Mouse (Mus musculus) layer of hippocampus, postnatal 25 days (tissue): ENCODE data around the gene Actg2. TPM values are rescaled to one million over a fixed set of nuclear protein-coding genes. Genes with fewer than 3 reads are reported as not detected.

Experiments
- DNase-seq, 2 experiments: peaks; one replicate each; pipeline ENCODE4 v3.0.0; 2022; ENCODE audit warnings: mixed read lengths in 2 of 2, low spot score in 1 of 2; ENCODE audit errors: extremely low spot score in 1 of 2
- total RNA-seq, 2 experiments: library from RNA; stranded (reverse); gene quantifications; 2 replicates each; pipeline ENCODE4 v1.2.3; 2021

Gene Actg2
- total RNA-seq, 2 experiments from 2014 or later = not detected

DNA sequence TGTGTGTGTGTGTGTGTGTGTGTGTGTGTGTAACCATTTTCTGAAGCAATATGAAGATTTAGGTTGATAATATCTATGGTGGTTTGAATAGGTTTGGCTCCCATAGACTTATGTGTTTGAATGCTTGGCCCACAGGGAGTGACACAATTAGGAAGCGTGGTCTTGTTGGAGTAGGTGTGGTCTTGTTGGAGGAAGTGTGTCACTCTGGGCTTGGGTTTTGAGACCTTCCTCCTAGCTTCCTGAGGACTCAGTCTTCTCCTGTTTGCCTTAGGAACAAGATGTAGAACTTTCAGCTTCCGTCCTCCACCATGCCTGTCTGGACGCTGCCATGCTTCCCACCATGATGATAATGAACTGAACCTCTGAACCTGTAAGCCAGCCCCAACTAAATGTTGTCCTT is 17.4 kb downstream of the Actg2 start:
- no peak for DNase-seq

DNA sequence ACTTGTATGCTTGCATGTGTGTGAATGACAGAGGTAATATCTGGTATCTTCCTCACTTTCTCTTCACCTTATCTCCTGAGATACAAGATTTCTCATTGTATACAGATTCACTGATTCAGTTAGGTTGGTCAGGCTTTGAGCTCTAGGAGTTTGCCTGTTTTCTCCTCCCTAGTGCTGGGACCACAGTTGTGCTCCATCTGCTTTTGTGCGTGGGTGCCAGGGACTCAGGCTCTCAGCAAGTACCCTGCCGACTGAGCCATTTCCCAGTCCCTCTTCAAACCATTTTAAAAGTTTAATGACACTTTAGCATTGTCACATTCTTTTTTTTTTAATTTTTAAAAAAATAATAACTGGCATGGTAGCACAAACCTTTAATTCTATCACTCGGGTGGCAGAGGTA is 20.9 kb downstream of the Actg2 start:
- DNase-seq = no peak

DNA sequence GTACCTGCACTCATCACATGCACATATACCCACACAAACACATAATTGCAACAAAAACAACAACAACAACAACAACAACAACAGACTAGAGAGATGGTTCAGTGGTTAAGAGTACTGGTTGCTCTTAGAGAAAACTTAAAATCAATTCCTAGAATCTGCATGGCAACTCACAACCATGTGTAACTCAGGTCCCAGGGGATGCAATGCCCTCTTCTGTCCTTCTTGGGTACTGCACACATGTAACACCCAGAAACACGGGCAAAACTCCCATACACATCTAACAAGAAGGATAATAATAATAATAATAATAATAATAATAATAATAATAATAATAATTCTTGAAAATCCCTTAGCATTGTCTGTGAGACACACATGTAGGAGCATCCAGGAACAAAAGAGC is 23.6 kb downstream of the Actg2 start:
- peak in 1 of 2 experiments; percentile 74 for DNase-seq

DNA sequence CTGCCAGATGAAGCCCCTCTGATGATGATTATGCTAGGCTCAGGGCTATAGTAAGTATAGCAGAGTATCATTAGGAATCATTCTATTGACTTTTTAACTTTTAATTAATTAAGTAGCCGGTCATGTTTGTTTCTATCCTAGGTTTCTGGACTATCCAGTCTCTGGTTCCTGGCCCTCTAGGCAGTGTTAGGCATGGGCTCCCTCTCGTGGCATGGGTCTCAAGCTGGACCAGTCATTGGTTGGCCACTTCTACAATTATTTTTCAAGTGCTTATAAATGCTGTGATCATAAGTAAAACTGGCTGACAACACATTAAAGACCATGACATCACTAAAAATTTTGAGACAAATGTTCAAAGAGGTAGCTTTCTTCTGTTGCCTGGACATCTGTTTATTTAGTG is 25.9 kb downstream of the Actg2 start:
- DNase-seq = no peak

DNA sequence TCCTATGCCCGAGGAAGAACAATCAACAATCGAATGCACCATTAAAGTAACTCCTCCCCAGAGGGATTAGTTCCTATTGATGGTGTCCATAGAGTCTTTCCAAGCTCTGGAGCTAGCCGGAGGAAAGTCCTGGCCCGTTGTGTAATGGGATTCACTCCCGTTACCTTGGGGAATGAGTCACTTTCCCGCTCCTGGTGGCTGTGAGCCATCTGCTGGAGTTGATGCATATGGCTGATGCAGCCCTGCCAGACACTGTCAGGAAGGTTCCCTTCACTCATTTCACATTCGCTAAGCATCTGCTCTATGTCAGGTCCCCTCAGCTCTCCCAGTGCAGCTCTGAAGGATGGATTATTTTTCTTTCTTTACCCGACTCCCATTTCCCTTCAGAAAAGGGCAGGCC is 26.6 kb downstream of the Actg2 start:
- peak in 1 of 2 experiments; percentile 29 for DNase-seq

DNA sequence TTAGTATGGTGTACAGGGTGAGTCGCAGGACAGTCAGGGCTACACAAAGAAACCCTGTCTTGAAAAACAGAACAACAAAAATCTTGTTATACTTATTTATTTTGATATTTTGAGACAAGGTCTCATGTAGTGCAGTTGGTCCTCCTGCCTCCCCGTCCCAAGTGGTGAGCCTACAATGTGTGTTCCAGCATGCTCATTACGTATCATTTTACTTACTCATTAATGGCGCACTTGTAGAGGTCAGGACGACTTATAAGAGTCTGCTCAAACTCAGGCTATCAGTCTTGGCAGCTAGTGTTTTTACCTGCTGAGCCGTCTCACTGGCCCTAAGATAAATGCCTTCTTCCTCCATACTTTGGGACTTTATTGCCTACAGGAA is 28.9 kb downstream of the Actg2 start:
- no peak for DNase-seq

DNA sequence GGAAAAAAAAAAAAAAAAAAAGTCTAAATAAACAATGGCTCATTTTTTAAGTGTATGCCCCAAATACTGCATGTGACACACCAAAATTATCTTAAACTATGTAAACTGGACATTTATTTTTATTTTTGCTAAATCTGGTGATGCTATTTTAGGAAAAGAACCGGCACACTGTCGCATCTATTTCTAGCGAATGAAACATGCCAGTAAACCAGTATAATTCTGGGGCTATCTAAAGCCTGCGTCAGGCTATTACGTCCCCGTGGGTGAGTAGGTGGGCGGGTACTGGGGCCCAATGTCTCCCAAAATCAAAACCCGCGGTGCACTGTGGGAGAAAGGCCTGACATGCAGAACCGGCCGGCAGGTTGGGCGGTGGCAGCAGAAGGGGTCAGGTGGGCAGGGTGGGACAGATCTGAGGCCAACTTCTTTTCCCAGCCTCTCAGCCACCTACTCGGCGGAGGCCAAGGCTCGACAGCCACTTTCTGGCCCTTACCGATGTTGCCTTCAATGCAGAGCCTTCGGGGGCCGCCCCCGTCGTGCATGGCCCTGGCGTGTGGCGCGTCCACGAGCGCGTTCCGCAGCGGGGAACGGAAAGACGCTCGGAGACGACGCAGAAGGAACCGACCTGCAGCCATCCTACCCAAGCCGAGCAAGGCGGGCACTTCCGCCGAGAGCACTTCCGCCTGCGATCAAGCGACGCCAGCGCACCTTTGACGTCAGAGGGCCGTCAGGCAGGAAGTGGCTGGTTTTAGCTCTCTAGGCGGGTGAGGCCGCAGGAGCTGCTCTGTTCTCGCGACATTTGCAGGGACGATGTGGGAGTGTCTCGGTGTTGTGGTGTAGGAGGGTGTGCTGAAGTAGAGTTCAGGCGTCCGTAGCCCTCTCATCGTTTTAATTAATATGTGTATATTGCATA is 29.6 kb downstream of the Actg2 start, which contains the start of gene Dguok:
Gene Dguok, minus strand, starts transcription at position 712 of the 910 bp plus-strand sequence.
- DNase-seq = peak; percentile 91

DNA sequence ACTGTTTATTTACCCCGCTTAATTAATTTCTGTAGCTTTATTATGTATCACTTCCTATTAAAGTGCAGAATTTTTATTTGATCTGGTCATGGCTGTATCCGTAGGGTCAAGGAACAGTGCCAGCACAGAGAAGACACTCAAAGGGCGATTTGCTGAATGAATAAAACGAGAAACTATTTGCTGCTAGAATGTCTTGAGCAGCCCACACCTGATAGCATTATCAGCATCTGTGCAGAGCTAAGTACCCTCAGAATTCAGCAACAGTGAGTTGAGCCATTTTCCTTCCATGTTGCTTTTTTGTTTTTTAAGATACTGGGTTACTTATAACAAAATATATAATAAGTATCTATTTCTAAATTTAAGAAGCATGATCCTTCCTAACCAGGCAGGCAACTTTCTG is 30.5 kb downstream of the Actg2 start:
- no peak for DNase-seq

DNA sequence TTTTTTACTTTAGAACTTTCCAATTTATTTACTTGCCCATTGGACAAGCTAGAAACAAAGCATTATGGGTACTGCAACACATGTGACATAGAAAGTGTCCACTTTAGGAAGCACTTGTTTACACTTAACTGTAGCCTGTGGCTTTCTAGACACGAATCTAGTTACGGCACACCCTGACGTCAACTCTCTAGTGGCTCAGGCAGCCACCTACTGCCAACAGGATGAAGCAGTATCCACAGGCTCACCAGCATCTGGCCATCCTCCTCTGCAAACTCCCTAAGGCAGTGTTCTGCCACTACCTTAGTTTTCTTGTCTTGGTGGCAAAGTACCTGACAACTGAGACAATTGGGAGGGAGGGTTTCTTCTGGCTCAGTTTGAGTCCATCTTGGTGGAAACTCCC is 32.7 kb downstream of the Actg2 start:
- DNase-seq = no peak

DNA sequence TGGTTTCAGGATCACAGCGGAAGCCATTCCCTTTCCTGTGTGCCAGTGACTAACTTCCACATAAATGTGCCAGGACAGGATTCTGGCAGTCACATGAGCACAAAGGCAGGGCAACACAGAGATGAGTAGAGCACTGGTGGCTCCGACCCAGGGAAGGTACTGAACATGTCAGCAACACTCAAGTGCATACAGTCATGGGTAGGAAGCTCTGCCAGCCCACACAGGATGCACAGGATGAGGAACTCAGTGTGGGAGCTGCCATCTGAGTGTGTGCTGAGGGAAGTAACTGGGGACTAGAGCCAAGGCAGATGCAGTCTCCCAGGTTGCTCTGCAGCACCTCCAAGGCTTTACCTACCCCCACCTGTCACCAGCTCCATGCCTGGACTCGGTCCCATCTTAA is 33.4 kb downstream of the Actg2 start:
- no peak for DNase-seq

DNA sequence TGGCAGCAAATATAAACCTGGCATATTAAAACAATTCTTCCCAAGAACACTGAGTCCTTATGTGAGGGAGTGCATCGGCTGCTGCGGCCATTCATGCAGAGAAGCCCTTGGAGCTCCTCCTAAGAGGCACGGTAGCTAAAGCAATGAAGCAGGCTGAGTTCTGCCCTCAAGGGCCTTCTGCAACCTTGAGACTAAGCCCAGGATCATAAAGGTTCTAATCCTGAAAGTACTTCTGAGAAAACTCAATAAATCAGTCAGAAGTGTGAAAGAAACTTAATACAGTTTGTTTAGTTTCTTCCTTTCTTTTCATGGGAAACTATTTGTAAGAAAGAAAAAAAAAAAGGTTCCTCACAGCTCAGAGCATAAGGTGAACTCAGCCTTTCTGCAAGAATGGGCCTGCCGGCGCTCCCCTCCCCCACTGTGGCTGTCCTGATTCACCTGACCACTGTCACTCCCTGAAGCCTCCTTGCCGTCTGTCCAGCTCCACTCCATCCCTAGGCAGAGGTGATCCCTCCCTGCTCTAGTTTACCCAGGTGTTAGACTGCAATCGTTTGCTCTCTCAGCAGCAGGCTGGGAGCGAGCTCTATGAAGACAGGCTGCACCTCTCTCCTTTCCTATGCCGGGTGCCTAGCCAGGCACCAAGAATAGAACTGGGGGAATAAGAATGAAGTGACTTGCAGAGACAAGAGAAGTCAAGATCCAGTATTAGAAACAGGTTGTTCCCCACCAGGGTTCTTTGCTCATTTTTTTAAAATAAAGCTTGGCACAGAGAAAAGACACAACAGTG is 34.3 kb downstream of the Actg2 start:
- no peak for DNase-seq

DNA sequence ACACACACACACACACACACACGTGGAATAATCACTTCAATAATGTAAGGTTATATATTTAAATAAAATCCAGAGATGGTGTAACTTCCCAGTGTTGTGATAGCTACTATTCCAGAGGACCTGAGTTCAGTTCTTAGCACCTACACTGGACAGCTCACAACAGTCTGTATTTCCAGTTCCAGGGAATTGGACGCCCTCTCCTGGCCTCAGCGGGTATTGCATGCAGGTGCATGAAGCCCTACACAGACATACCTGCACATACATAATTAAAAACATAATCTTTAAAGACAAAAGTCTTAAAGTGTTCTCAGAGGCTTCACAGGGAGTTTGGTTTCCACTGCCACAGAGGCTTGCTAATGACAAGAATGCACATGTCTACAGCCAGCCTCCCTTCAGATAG is 35.6 kb downstream of the Actg2 start:
- DNase-seq = no peak

DNA sequence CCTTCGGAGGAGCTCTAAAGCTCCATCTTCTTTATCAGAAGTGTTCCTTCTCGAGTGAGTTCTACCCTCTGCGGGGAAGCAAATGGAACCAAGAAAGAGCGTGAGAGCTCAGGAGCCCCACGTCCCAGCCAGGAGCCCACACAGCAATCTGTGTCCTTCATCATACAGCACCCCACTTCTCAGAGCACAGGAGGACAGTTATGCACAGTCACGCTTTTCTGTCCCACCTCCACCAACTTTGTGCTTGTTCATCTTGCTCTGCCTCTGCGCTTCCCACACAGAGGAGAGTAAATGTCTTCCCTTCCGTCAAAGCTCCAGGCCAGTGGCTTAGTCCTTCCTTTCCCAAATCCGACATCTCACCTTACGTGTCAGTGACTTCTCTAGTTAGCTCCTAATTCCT is 37.0 kb downstream of the Actg2 start:
- DNase-seq = no peak

DNA sequence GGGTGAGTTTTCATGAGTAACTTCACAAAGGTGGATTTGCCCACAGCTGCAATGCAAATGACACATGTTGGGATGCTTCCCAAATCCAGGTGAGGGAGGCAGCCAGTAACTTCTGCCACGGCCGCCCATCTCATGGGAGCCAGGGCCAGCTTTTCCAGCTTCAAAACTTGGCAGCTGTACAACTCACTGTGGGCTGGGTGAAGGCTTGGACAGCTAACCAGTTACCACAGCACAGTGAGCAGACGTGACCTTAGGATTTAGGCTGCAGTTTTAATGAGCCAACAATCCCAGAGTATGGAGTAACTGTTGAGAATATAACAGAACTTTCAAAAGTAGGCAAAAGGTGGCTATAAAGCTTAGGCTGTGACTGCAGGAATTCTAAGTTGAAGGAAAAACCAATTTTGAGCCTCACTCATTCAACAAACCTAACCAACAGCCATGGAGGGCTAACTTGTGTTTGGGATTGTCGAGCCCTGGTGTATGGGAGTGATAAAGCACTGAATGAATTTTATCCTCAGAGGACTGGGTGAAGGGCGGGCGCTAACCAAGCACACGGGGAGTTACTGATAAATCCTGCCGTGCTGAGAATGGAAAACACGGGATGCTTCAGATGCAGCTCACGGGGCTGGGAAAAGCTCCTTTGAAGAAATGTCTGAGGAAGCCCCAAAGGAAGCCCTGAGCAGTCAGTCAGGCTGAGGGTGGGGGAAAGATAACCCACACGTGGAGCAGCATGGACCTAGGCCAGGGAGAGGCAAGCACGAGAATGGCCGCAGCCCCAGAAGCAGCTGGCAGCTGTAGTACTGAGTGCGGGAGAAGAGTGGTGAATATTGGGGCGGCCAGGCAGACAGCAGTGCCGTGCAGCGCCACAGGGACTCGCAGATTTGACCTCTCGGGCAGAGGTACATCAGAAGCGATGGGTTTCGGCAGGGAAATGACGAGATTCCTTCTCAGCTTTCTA is 39.0 kb downstream of the Actg2 start:
- no peak for DNase-seq

DNA sequence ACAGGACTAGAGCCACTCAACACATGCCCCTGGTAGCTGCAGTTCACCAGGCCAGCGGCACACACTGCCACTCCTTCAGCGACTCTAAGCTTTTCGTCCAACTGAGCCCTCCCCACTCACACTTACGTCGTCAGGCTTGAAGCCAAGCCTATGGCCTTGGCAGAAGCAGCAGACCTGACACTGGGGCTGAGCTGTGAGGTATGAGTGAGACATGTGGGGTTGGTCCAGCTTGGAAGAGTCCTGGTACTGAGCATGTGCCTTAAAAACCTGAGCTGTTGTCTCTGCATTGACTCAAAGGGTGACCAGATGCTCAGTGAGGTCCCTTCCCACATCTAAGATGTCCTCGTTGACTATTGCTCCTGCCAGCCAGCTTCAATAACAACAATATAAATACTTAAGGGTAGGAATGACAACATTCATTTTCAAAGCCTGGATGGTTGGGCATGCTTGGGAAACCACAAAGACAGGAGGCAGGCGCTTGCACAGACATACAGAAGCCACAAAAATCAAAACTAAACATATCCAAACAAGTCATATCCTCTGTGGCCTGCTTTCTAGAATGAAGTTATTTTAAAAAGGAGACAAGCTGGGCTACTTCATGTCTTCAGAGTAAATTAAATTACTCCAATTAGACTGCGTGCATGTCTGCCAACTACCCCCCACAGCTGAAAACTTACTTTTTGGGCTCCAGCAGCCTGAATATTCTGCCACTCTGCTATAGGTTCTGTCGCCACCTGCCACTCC is 39.9 kb downstream of the Actg2 start:
- no peak for DNase-seq

DNA sequence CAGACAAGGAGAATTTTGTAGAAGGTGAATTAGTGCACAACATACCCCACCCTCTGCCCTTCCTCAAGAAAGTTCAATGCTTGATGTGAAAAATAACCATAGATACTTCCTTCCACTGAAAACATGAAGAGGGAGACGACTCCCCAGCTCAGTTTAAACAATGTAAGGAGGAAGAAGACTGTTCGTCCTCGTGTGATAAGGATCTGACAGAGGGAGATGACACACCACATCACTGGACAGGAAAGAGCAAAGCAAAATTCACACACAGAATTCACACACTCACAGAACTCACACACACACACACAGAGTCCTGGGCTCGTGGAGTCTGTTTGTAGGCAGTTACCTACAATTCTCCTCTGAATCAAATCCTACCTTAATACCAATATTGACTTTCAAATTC is 45.4 kb downstream of the Actg2 start:
- no peak for DNase-seq

DNA sequence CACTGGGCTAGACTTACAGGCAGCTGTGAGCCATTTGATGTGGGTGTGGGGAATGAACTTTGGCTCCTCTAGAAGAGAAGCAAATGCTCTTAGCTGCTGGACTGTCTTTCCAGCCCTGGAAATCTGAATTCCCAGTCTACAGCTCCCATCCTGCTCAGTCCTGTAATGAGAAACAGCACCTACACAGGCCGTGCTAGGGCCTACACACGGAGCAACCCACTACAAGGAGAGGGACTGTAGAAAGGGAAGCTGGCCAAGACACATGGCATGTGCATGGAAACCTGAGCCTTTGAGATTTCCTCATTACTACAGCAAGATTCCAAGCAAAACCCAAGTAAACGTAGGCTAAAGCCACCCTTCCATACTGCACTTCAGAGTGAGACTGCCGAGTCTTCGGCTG is 47.9 kb downstream of the Actg2 start:
- DNase-seq = no peak

DNA sequence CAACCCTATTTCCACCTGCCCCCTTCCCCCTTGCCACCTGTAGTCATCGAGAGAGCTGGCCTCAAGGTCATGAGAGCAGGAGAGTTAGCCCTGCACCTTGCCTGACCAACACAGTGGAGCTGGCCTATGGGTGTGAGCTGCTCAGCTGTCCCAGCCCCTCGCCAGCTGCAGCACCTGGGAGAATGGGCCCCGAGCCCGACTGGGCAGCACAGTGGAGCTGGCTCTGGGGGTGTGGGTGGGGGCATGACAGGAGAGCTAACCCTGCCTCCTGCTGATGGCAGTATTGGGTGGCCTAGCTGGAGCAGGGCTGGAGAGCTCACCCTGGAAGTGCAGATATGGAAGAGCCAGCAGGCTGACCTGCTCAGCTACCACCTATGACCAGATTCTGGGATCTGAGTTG is 48.8 kb downstream of the Actg2 start:
- no peak for DNase-seq

DNA sequence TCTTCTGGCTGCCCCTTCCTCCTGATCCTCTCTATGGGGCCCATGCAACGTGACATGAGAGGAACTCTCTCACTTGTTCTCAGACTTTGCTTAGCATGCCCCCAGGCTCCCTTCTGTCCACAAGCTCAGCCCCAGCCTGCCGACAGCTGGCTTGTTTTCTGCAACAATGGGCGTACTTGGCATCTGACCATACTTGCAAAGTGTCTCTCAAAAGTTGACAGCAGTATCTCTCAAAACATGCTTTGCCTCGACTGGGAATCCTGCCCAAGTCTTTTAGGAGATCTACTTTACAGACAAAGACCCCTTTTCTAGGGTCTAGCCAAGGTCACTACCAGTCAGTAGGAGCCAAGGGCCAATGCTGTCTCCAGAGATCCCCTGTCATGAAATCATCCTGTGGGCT is 50.2 kb downstream of the Actg2 start:
- DNase-seq = no peak

DNA sequence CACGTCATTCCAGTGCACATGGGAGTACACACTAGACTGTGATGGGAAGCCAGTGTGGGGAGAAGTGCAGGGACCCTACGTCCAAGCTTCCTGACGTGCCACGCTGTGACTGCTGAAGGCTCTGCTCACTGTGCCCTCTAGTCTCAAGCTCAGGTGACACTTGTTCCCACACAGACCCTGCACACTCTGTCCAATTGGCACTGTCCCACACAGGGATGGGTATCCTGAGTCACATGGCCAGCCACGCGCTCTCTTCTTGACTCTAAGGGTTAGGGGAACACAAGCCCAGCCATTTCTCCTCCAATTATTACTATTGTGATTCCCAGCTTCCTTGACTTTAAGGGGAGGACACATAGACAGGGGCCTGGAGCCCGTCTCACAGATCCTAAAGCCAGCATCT is 52.3 kb downstream of the Actg2 start:
- no peak for DNase-seq
